Mouse (Mus musculus) heart, embryonic 11.5 days (tissue): ENCODE results near the gene Zdhhc20. TPM values are rescaled to one million over a fixed set of nuclear protein-coding genes. Genes with fewer than 3 reads are reported as not detected.
"Not testable (repeated sequence)": the region's sequence is repeated elsewhere in the genome, so short reads cannot be mapped to it uniquely, and the experiment has no call there.

Source experiments
- ATAC-seq: fragments of 200-750 bp; cut with Nextera tagmentation; replicated peaks from 2 replicates; pipeline ENCODE4 v1.8.0; 2017; ENCODE audit warnings: moderate library complexity; ENCODE audit not compliant: insufficient number of reproducible peaks, low FRiP score, low TSS enrichment
- H3K27ac ChIP-seq: fragments of 300-500 bp; sonication (generic); 2 replicates; pipeline ENCODE4 v1.5.1; 2014; ENCODE audit warnings: mild to moderate bottlenecking, low read depth, low read length
- H3K27me3 ChIP-seq: fragments of 300-500 bp; sonication (generic); 2 replicates; pipeline ENCODE4 v1.6.1; 2014; ENCODE audit warnings: mild to moderate bottlenecking, low read length, mixed read lengths; ENCODE audit not compliant: control insufficient read depth, insufficient read depth
- H3K36me3 ChIP-seq: fragments of 300-500 bp; sonication (generic); 2 replicates; pipeline ENCODE4 v1.6.1; 2014; ENCODE audit warnings: mild to moderate bottlenecking, low read length, moderate library complexity, mixed read lengths; ENCODE audit not compliant: control insufficient read depth, insufficient read depth
- H3K4me1 ChIP-seq: fragments of 300-500 bp; sonication (generic); 2 replicates; pipeline ENCODE4 v1.6.1; 2014; ENCODE audit warnings: low read length; ENCODE audit not compliant: control insufficient read depth, insufficient read depth
- H3K4me2 ChIP-seq: fragments of 300-500 bp; sonication (generic); 2 replicates; pipeline ENCODE4 v1.6.1; 2014; ENCODE audit warnings: mild to moderate bottlenecking, moderate library complexity
- H3K4me3 ChIP-seq: fragments of 300-500 bp; sonication (generic); 2 replicates; pipeline ENCODE4 v1.5.1; 2014; ENCODE audit warnings: low read depth, low read length
- H3K9ac ChIP-seq: fragments of 300-500 bp; sonication (generic); 2 replicates; pipeline ENCODE4 v1.6.1; 2014; ENCODE audit warnings: mild to moderate bottlenecking, low read depth, low read length, moderate library complexity
- H3K9me3 ChIP-seq: fragments of 300-500 bp; sonication (generic); replicated peaks from 2 replicates; pipeline ENCODE4 v1.6.1; 2016; ENCODE audit warnings: low read length; ENCODE audit not compliant: control insufficient read depth
- WGBS: fragments of 180-500 bp; shearing (Covaris S2); extraction: QIAGEN DNeasy Blood & Tissue Kit; methylation state at CpG from one replicate; pipeline ENCODE4 v1.1.7; 2014; ENCODE audit not compliant: insufficient replicate concordance; 5-methylcytosine and 5-hydroxymethylcytosine counted together
- polyA plus RNA-seq: library from polyadenylated mRNA; unstranded; fragments of >200 nt; fragmentation: Nextera tagmentation; extraction: Ambion mirVana; gene quantifications from 2 replicates; pipeline ENCODE4 v1.2.1, GENCODE M21; 2014

Zdhhc20 gene
- polyA plus RNA-seq, 1 experiment from 2014 or later: 52.8 TPM

DNA sequence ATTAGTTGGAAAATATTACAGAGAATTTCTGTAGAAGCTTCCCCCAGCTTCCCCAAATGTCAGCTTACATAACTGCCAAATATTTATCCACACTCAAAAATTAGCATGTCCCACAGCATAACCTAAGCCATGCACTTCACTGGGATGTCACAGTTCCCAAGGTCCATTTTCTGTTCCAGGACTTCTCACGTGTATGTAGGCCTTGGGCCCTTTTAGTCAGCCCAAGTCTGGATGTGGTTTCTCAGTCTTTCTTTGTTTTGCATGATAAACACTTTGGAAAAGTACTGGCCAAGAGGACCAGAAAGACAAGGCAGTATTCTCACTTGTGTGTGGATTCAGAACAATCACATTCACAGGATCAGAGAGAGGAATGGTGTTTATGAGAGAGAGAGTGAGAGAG lies 11.9 kb upstream of the Zdhhc20 start:
- Histone ChIP-seq H3K9me3 (no peaks in the 10 kb centered on the region), H3K36me3 (no peaks in the 10 kb centered on the region), H3K27ac (no peak overlapping the region), H3K4me1 (no peaks in the 10 kb centered on the region), H3K27me3 (no peaks in the 10 kb centered on the region), H3K9ac (no peak overlapping the region), H3K4me2 (no peak overlapping the region), H3K4me3 (no peak overlapping the region)
- WGBS: 74% methylated on average over 1 of the region's 1 CpGs
- no peak for ATAC-seq

DNA sequence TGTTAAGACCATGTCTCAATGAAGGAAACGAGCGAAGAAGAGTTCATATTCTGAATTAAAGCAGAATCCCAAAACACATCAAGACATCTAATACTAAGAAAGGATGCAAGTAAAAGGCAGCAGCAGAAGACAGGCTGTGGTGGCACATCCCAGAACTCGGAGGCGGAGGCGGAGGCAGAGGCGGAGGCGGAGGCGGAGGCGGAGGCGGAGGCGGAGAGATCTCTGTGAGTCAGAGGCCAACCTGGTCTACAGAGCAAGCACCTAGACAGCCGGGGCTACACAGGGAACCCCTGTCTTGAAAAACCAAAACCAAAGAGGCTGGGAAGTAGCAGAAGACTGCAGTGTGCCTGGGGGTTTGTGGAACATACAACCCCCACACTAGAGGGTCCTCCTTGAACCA lies 6.8 kb upstream of the Zdhhc20 start:
- Histone ChIP-seq H3K4me1 (no peaks in the 10 kb centered on the region), H3K36me3 (no peaks in the 10 kb centered on the region), H3K9me3 (no peaks in the 10 kb centered on the region), H3K27ac (no peak overlapping the region), H3K4me3 (no peak overlapping the region), H3K4me2 (no peak overlapping the region), H3K9ac (no peak overlapping the region), H3K27me3 (no peaks in the 10 kb centered on the region)
- no peak for ATAC-seq
- 92% methylated on average over 12 of the region's 12 CpGs for WGBS

- H3K36me3 ChIP-seq, H3K4me1 ChIP-seq, H3K27ac ChIP-seq, H3K9me3 ChIP-seq, H3K9ac ChIP-seq, H3K4me3 ChIP-seq, H3K4me2 ChIP-seq, H3K27me3 ChIP-seq, ATAC-seq: not testable (repeated sequence)
- WGBS: 55% methylated on average over 8 of the region's 8 CpGs
Measured at GRCm38 (mm10) chr14:57896088-57896871, 6.2 kb upstream of the Zdhhc20 start.

- no peaks in the 10 kb centered on the region for H3K27me3 ChIP-seq
- no peaks in the 10 kb centered on the region for H3K4me1 ChIP-seq
- no peak for ATAC-seq
- no peak overlapping the region for H3K9ac ChIP-seq
- no peaks in the 10 kb centered on the region for H3K36me3 ChIP-seq
- H3K9me3 ChIP-seq: no peaks in the 10 kb centered on the region
- no peak overlapping the region for H3K4me3 ChIP-seq
- 81% methylated on average over 2 of the region's 2 CpGs for whole genome bisulfite sequencing
- H3K27ac ChIP-seq: no peak overlapping the region
- H3K4me2 ChIP-seq: no peak overlapping the region
Measured at GRCm38 (mm10) chr14:57894346-57894745, 4.3 kb upstream of the Zdhhc20 start.

DNA sequence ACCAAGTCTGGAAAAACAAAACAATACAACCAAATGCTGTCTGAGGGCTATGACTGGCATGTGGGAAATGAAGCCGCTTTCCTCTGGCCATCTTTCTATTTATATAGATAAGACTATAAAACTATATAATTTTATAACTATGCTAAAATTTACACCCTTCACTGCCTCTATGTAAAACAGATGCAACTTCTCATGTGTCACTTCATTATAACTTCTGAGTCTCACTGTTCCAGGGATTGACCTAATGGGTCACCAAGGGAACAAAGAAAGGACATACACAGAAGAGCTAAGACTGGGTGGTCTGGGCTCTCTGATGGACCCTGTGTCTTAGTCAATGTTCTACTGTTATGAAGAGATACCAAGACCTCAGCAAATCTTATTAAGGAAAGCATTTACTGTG lies 2.9 kb upstream of the Zdhhc20 start:
- ATAC-seq: no peak
- Histone ChIP-seq H3K4me2 (no peak overlapping the region), H3K36me3 (no peaks in the 10 kb centered on the region), H3K9ac (no peak overlapping the region), H3K4me3 (no peak overlapping the region), H3K27ac (no peak overlapping the region), H3K4me1 (no peaks in the 10 kb centered on the region), H3K27me3 (no peaks in the 10 kb centered on the region), H3K9me3 (no peaks in the 10 kb centered on the region)
- WGBS: 97% methylated on average over 1 of the region's 1 CpGs

GRCm38 (mm10) chr14:57889541-57890010 lies 500 bp downstream of the Zdhhc20 start:
- H3K4me2 ChIP-seq: peak overlapping the region; percentile 74
- H3K27me3 ChIP-seq: no peaks in the 10 kb centered on the region
- H3K4me3 ChIP-seq: peak overlapping the region; percentile 83
- H3K9ac ChIP-seq: peak overlapping the region; percentile 94
- no peaks in the 10 kb centered on the region for H3K4me1 ChIP-seq
- H3K36me3 ChIP-seq: no peaks in the 10 kb centered on the region
- H3K27ac ChIP-seq: peak overlapping the region; percentile 78
- under 1% methylated on average over 30 of the region's 37 CpGs for WGBS
- H3K9me3 ChIP-seq: no peaks in the 10 kb centered on the region
- ATAC-seq: peak; percentile 23; the same call in 1 of the 2 replicates

DNA sequence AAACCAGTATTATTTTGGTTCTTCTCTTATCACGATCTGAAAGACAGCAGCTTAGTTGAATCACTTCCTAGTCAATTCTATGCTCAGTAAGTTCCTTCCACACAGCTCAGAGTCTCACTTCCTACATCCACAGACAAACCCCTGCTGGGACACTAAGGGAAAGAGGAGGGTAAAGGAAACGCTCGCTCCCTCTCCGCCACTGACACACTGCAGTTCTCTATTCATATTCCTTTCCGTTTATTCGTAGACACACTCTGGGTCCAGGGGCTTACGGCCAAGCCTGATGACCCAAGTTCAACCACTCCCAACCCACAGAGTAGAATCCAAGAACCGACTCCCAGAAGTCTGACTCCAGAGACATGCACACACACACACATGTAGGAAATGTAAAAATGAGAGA lies 2.9 kb downstream of the Zdhhc20 start:
- H3K9ac ChIP-seq: no peak overlapping the region
- H3K27me3 ChIP-seq: no peaks in the 10 kb centered on the region
- peaks cover 12% of the 10 kb centered on the region for H3K4me1 ChIP-seq
- ATAC-seq: no peak
- peak overlapping the region; percentile 31; the same call in 1 of the 2 replicates for H3K27ac ChIP-seq
- no peaks in the 10 kb centered on the region for H3K9me3 ChIP-seq
- no peak overlapping the region for H3K4me2 ChIP-seq
- WGBS: 71% methylated on average over 8 of the region's 8 CpGs
- no peak overlapping the region for H3K4me3 ChIP-seq
- H3K36me3 ChIP-seq: no peaks in the 10 kb centered on the region

DNA sequence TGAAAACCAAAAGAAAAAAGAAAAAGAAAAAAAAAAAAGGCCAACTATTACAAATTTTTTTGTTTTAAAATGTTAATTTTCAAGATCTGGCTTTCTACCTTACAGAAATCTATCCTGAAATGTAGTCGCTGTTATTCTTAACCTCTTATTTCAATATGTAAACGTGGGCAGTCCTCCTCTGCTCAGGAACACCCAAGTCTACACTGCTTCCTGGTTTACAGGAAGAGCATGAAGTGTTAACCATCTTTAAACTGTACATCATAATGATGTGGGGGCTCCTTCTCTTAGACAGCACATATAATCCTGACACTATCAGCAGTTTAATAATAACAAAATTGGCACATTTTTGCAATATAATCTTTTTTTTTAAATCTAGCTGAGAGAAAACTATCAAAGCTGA lies 4.0 kb downstream of the Zdhhc20 start:
- Histone ChIP-seq H3K4me1 (peaks cover 21% of the 10 kb centered on the region), H3K9ac (no peak overlapping the region), H3K27me3 (no peaks in the 10 kb centered on the region), H3K36me3 (no peaks in the 10 kb centered on the region), H3K9me3 (no peaks in the 10 kb centered on the region), H3K4me2 (no peak overlapping the region), H3K4me3 (no peak overlapping the region), H3K27ac (no peak overlapping the region)
- 77% methylated on average over 2 of the region's 2 CpGs for WGBS
- no peak for ATAC-seq

DNA sequence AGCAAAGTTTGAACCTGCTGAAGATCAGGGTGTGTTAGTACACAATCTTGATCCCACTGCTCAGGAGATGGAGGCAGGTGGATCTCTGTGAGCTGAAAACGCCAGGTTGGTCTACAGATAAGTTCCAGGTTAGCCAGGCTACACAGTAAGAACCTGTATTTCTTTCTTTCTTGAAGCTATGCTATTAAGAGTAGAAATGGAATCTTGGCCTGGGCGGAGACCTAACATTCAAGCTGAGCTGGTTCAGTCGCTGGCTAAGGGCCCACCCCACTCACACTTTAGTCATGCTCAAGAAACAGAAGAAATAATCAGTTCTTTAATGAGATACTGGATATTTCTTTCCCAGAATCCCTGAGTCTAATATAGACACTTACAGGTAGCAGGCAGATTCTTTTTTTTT lies 6.7 kb downstream of the Zdhhc20 start:
- ATAC-seq: no peak
- H3K9me3 ChIP-seq: no peaks in the 10 kb centered on the region
- WGBS: 85% methylated on average over 3 of the region's 3 CpGs
- H3K36me3 ChIP-seq: no peaks in the 10 kb centered on the region; the same call in 1 of the 2 replicates
- peaks cover 21% of the 10 kb centered on the region for H3K4me1 ChIP-seq
- no peak overlapping the region for H3K9ac ChIP-seq
- no peaks in the 10 kb centered on the region for H3K27me3 ChIP-seq
- H3K27ac ChIP-seq: no peak overlapping the region
- H3K4me3 ChIP-seq: no peak overlapping the region
- no peak overlapping the region for H3K4me2 ChIP-seq
